Comparison of ENCODE assay signal across 21 mouse cellular contexts in the genomic region with DNA sequence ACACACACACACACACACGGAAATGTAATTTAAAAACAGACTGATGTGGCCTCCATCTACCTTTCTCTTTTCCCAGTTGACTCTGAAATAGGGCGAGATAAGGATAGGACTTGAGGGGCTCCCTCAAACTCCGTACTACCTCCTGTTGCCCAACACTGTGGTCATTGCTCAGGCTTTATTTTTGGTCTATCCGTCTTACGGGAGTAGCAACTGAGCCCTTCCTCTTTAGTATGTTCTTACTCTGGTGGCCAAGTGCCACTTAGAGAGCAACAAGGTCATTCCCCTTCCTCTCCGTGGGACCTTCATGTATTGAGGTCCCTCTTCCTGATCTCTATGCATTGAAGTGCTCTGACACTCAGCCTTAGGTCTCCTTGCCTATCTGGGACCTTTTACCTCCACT. TPM values are rescaled to one million over a fixed set of nuclear protein-coding genes. Genes with fewer than 3 reads are reported as not detected.
DNase-seq lines count a peak whose midpoint lies in the region; ATAC-seq and TF ChIP-seq lines count a peak whose summit lies in the region.
"Had no signal": no experiment of that assay in that cellular context is flagged by ENCODE, and none has a peak within 500 bp of the region (broad histone marks: within the 10 kb centered on the region; RNA-seq: fewer than 3 reads in every experiment).

No protein-coding gene starts in this region.

- intact Hi-C loops in gastrocnemius, adult 2 months (cut with DNase I), result no loop called here
- intact Hi-C loops in left cerebral cortex, postnatal 4 days (cut with DNase I), result no loop called here

- TF ChIP-seq POLR2A in liver, adult 2 months (IDR thresholded peaks at IDR 0.05; ENCODE audit: extremely low read depth, insufficient read depth, low read length), result no peak

- H3K9ac ChIP-seq in liver, adult 2 months (ENCODE audit: low read depth, low read length), result no peak overlapping the region
- no peak overlapping the region for H3K9ac ChIP-seq in neural tube, embryonic 15.5 days (replicated peaks)
- H3K9ac ChIP-seq: embryonic facial prominence, embryonic 12.5 days; forebrain, postnatal 0 days had no signal

- DNase-seq in gastrocnemius, adult 2 months, result peak; percentile 25
- DNase-seq in gastrocnemius, postnatal 4 days (ENCODE audit: low spot score in 2 of 2), result no peak
- DNase-seq in liver, adult 2 months (ENCODE audit: extremely low read depth, low read depth, low spot score), result peak; percentile 30
- no peak for DNase-seq in liver
- DNase-seq in neural tube, embryonic 10.5 days (ENCODE audit: extremely low spot score, low spot score), result no peak
- DNase-seq in left cerebral cortex, postnatal 4 days, result no peak
- no peak for DNase-seq in urinary bladder, postnatal 36 days (ENCODE audit: low spot score in 2 of 2)
- DNase-seq: adrenal gland, postnatal 10 days; cerebellum, adult 8-10 months; forebrain, postnatal 0 days; gastrocnemius, postnatal 10 days; heart, postnatal 14 days; kidney, adult 2 months; kidney, postnatal 25 days; right cerebral cortex, adult 18-20 months; thymus, postnatal 4 days had no signal

- no peak overlapping the region for H3K4me3 ChIP-seq in gastrocnemius, adult 2 months
- no peak overlapping the region for H3K4me3 ChIP-seq in liver, adult 2 months (ENCODE audit: insufficient read depth, low read depth, low read length)
- no peak overlapping the region for H3K4me3 ChIP-seq in neural tube, embryonic 15.5 days (replicated peaks)
- H3K4me3 ChIP-seq: embryonic facial prominence, embryonic 12.5 days had no signal

- peak overlapping the region; percentile 40; the same call in 1 of the 2 replicates for H3K27ac ChIP-seq in gastrocnemius, adult 2 months
- H3K27ac ChIP-seq in liver, adult 2 months (replicated peaks; ENCODE audit: insufficient read depth, low read depth, low read length), result no peak overlapping the region
- peak overlapping the region; percentile 69; the same call in 1 of the 2 replicates for H3K27ac ChIP-seq in neural tube, embryonic 15.5 days (replicated peaks)
- H3K27ac ChIP-seq: embryonic facial prominence, embryonic 12.5 days had no signal

- WGBS in liver, adult 2 months, result 76% methylated on average over 6 of the region's 6 CpGs
- WGBS in neural tube, embryonic 15.5 days, result 94% methylated on average over 6 of the region's 6 CpGs

- no peak for ATAC-seq in neural tube, embryonic 15.5 days (ENCODE audit: low FRiP score)

- peaks cover 18% of the 10 kb centered on the region for H3K4me1 ChIP-seq in liver, adult 2 months (ENCODE audit: control insufficient read depth, insufficient read depth, low read length)
- H3K4me1 ChIP-seq in neural tube, embryonic 15.5 days, result peaks cover 12% of the 10 kb centered on the region

- H3K79me2 ChIP-seq in liver, adult 2 months (ENCODE audit: control insufficient read depth, insufficient read depth, low read length), result no peaks in the 10 kb centered on the region

- H3K27me3 ChIP-seq in liver, adult 2 months (ENCODE audit: control insufficient read depth, insufficient read depth, low read length), result no peaks in the 10 kb centered on the region
- no peaks in the 10 kb centered on the region for H3K27me3 ChIP-seq in neural tube, embryonic 15.5 days (replicated peaks)
- H3K27me3 ChIP-seq: embryonic facial prominence, embryonic 12.5 days had no signal

- H3K36me3 ChIP-seq in liver, adult 2 months (ENCODE audit: control insufficient read depth, insufficient read depth, low read length), result peaks cover 8% of the 10 kb centered on the region; the same call in 1 of the 2 replicates
- H3K36me3 ChIP-seq in neural tube, embryonic 15.5 days, result peaks cover 23% of the 10 kb centered on the region
- H3K36me3 ChIP-seq: embryonic facial prominence, embryonic 12.5 days had no signal

- no peak for TF ChIP-seq CTCF in gastrocnemius, adult 2 months (IDR thresholded peaks at IDR 0.05)
- no peak for TF ChIP-seq CTCF in liver, adult 2 months (IDR thresholded peaks at IDR 0.05; ENCODE audit: low read depth, low read length)

- H3K4me2 ChIP-seq in neural tube, embryonic 15.5 days, result no peak overlapping the region
- H3K4me2 ChIP-seq: embryonic facial prominence, embryonic 12.5 days; heart, embryonic 11.5 days; midbrain, embryonic 11.5 days had no signal

- no peaks in the 10 kb centered on the region for H3K9me3 ChIP-seq in neural tube, embryonic 15.5 days (replicated peaks)
- H3K9me3 ChIP-seq: embryonic facial prominence, embryonic 12.5 days had no signal

RNA-seq across cellular contexts. Expression of a gene that starts 7.1 kb away (rescaled TPM):
- total RNA-seq in gastrocnemius, adult 2 months (2021), result 10 to 100 TPM; 14.4 to 19.1 TPM
- 10 to 100 TPM; 42.5 to 47.9 TPM for total RNA-seq in gastrocnemius, postnatal 4 days (2021)
- total RNA-seq in liver, adult 2 months (2014; rRNA removed), result 13.1 and 17.6 TPM in 2 replicates
- polyA plus RNA-seq in liver, adult 2 months (2012; rRNA removed), result 45.0 and 51.1 TPM in 2 replicates
- 107 and 121 TPM in 2 replicates for polyA plus RNA-seq in neural tube, embryonic 15.5 days (2015; fragmentation: Nextera tagmentation; extraction: Ambion mirVana)
- total RNA-seq in left cerebral cortex, postnatal 4 days (2021), result 10 to 100 TPM; 64.6 to 64.7 TPM

RNA-seq across cellular contexts. Expression of a gene that starts 36.2 kb away (rescaled TPM):
- total RNA-seq in gastrocnemius, adult 2 months (2021), result 1 to 10 TPM; 6.5 to 7.0 TPM
- 10 to 100 TPM; 12.5 to 12.7 TPM for total RNA-seq in gastrocnemius, postnatal 4 days (2021)
- total RNA-seq in liver, adult 2 months (2014; rRNA removed), result 0.40 and 0.46 TPM in 2 replicates
- 0.19 and 0.33 TPM in 2 replicates for polyA plus RNA-seq in liver, adult 2 months (2012; rRNA removed)
- 17.3 and 18.6 TPM in 2 replicates for polyA plus RNA-seq in neural tube, embryonic 15.5 days (2015; fragmentation: Nextera tagmentation; extraction: Ambion mirVana)
- total RNA-seq in left cerebral cortex, postnatal 4 days (2021), result 10 to 100 TPM; 33.5 to 38.3 TPM

RNA-seq across cellular contexts. Expression of a gene that starts 47.1 kb away (rescaled TPM):
- under 1 TPM; 0.36 to 0.51 TPM for total RNA-seq in gastrocnemius, adult 2 months (2021)
- 1 to 10 TPM in 1 of 2 experiments, under 1 TPM in 1; 0.41 to 1.4 TPM for total RNA-seq in gastrocnemius, postnatal 4 days (2021)
- total RNA-seq in liver, adult 2 months (2014; rRNA removed), result not detected in 2 replicates
- not detected in 2 replicates for polyA plus RNA-seq in liver, adult 2 months (2012; rRNA removed)
- polyA plus RNA-seq in neural tube, embryonic 15.5 days (2015; fragmentation: Nextera tagmentation; extraction: Ambion mirVana), result not detected in 2 replicates
- 10 to 100 TPM; 13.8 to 16.6 TPM for total RNA-seq in left cerebral cortex, postnatal 4 days (2021)
- polyA plus RNA-seq: embryonic facial prominence, embryonic 12.5 days; kidney, adult 2 months; small intestine, adult 2 months had no signal

Comparison
In these comparisons a context has a peak if more than half of its experiments do, and no peak if none do; other contexts are left out.
1. DNase-seq: peak in gastrocnemius, adult 2 months (single experiment) and liver, adult 2 months (single experiment); none in gastrocnemius, postnatal 4 days (0 of 2), liver (single experiment), neural tube, embryonic 10.5 days (single experiment), left cerebral cortex, postnatal 4 days (single experiment) and urinary bladder, postnatal 36 days (0 of 2).
2. RNA of a gene that starts 47.1 kb away (total RNA-seq): 13.8 to 16.6 TPM in left cerebral cortex, postnatal 4 days; 0.41 to 1.4 TPM in gastrocnemius, postnatal 4 days, 0.36 to 0.51 TPM in gastrocnemius, adult 2 months and not detected in liver, adult 2 months; every median in the first group is over 4 times any median in the second.